ENCODE assay signal across 20 mouse cellular contexts in genomic region chr4:138966866-138967265, GRCm38 (mm10). TPM values are rescaled to one million over a fixed set of nuclear protein-coding genes. Genes with fewer than 3 reads are reported as not detected.
A peak's percentile ranks its signal among the peaks of the same experiment; 100 is the strongest.
DNase-seq lines count a peak whose midpoint lies in the region; ATAC-seq and TF ChIP-seq lines count a peak whose summit lies in the region.
"Had no signal": no experiment of that assay in that cellular context is flagged by ENCODE, and none has a peak within 500 bp of the region (broad histone marks: within the 10 kb centered on the region; RNA-seq: fewer than 3 reads in every experiment).

Rnf186 (plus strand) TSS chr4:138967112.

- intact Hi-C loops in gastrocnemius, postnatal 36 days (cut with DNase I) = no loop called here

- 79% methylated on average over 13 of the region's 13 CpGs for WGBS in kidney, postnatal 0 days
- WGBS in hindbrain, embryonic 11.5 days = 92% methylated on average over 13 of the region's 13 CpGs

- peak; percentile 59 to 60 for DNase-seq in urinary bladder, postnatal 36 days (ENCODE audit: low spot score in 2 of 2)
- DNase-seq in urinary bladder, postnatal 4 days (ENCODE audit: low spot score in 2 of 2) = no peak
- DNase-seq in kidney, postnatal 0 days (ENCODE audit: low spot score) = peak; percentile 54
- peak; percentile 35 for DNase-seq in lung, postnatal 14 days
- no peak for DNase-seq in adrenal gland, postnatal 10 days
- DNase-seq in hindbrain, embryonic 11.5 days (ENCODE audit: low spot score) = no peak
- no peak for DNase-seq in gastrocnemius, postnatal 36 days
- DNase-seq in heart, adult 18-20 months = no peak
- DNase-seq: adrenal gland, postnatal 25 days; cerebellum, adult 11 months; midbrain, embryonic 14.5 days had no signal

- peak within 1 kb of the TSS; percentile 18 for H3K4me3 ChIP-seq in kidney, postnatal 0 days (replicated peaks; ENCODE audit: low read depth, low read length)
- H3K4me3 ChIP-seq in hindbrain, embryonic 11.5 days (ENCODE audit: low read depth, low read length) = no peak within 1 kb of the TSS
- H3K4me3 ChIP-seq: erythroblast, embryonic 14.5 days; liver, embryonic 15.5 days; neural tube, embryonic 13.5 days had no signal

- peak within 1 kb of the TSS; percentile 43 for H3K4me2 ChIP-seq in kidney, postnatal 0 days (ENCODE audit: low read length)
- H3K4me2 ChIP-seq in hindbrain, embryonic 11.5 days (replicated peaks; ENCODE audit: low read depth, low read length) = no peak within 1 kb of the TSS
- H3K4me2 ChIP-seq: liver, embryonic 15.5 days; neural tube, embryonic 13.5 days had no signal

- TF ChIP-seq CTCF in kidney, postnatal 0 days (IDR thresholded peaks at IDR 0.05; ENCODE audit: low read depth) = no peak

- ATAC-seq in kidney, postnatal 0 days (replicated peaks; ENCODE audit: low FRiP score, low read depth) = peak; percentile 73
- no peak for ATAC-seq in hindbrain, embryonic 11.5 days (ENCODE audit: low FRiP score)

- H3K27ac ChIP-seq in kidney, postnatal 0 days = peak within 1 kb of the TSS; percentile 77
- H3K27ac ChIP-seq in hindbrain, embryonic 11.5 days (ENCODE audit: low read depth, low read length) = no peak within 1 kb of the TSS
- H3K27ac ChIP-seq: liver, embryonic 15.5 days; neural tube, embryonic 13.5 days had no signal

- no peaks in the 10 kb centered on the region for H3K9me3 ChIP-seq in kidney, postnatal 0 days (replicated peaks; ENCODE audit: low read length)
- no peaks in the 10 kb centered on the region for H3K9me3 ChIP-seq in hindbrain, embryonic 11.5 days (ENCODE audit: control insufficient read depth, low read length)
- H3K9me3 ChIP-seq: liver, embryonic 15.5 days; neural tube, embryonic 13.5 days had no signal

- H3K4me1 ChIP-seq in kidney, postnatal 0 days (replicated peaks; ENCODE audit: insufficient read depth, low read length) = peaks cover 6% of the 10 kb centered on the region; the same call in 1 of the 2 replicates
- H3K4me1 ChIP-seq in hindbrain, embryonic 11.5 days (replicated peaks; ENCODE audit: control insufficient read depth, insufficient read depth, low read length) = no peaks in the 10 kb centered on the region

- no peaks in the 10 kb centered on the region for H3K36me3 ChIP-seq in kidney, postnatal 0 days (ENCODE audit: insufficient read depth, low read length)
- H3K36me3 ChIP-seq in hindbrain, embryonic 11.5 days (ENCODE audit: control insufficient read depth, insufficient read depth, low read length) = no peaks in the 10 kb centered on the region
- H3K36me3 ChIP-seq: liver, embryonic 15.5 days; neural tube, embryonic 13.5 days had no signal

- no peaks in the 10 kb centered on the region for H3K27me3 ChIP-seq in kidney, postnatal 0 days (ENCODE audit: insufficient read depth, low read length)
- no peaks in the 10 kb centered on the region for H3K27me3 ChIP-seq in hindbrain, embryonic 11.5 days (ENCODE audit: control insufficient read depth, insufficient read depth, low read length)
- H3K27me3 ChIP-seq: liver, embryonic 15.5 days; neural tube, embryonic 13.5 days had no signal

- H3K9ac ChIP-seq in kidney, postnatal 0 days (ENCODE audit: low read depth, low read length) = peak within 1 kb of the TSS; percentile 42
- H3K9ac ChIP-seq in hindbrain, embryonic 11.5 days (ENCODE audit: low read depth, low read length) = no peak within 1 kb of the TSS
- H3K9ac ChIP-seq: liver, embryonic 15.5 days; neural tube, embryonic 13.5 days had no signal

RNA-seq across cellular contexts. Expression of gene Rnf186, which starts in this region (rescaled TPM):
- polyA plus RNA-seq in kidney, postnatal 0 days (2015; fragmentation: Nextera tagmentation; extraction: Ambion mirVana) = 15.9 and 17.7 TPM in 2 replicates
- total RNA-seq in adrenal gland, postnatal 10 days (2021) = not detected
- not detected in 2 replicates for polyA plus RNA-seq in hindbrain, embryonic 11.5 days (2014; fragmentation: Nextera tagmentation; extraction: Ambion mirVana)
- total RNA-seq in gastrocnemius, postnatal 36 days (2021) = not detected
- total RNA-seq in heart, adult 18-20 months (2021) = not detected
- total RNA-seq: adrenal gland, postnatal 25 days; heart, postnatal 25 days; layer of hippocampus, adult 18-20 months; left cerebral cortex, postnatal 14 days had no signal
- polyA plus RNA-seq: C2C12; cortical plate, adult 2 months; erythroblast, embryonic 14.5 days; frontal cortex, adult 2 months; midbrain, embryonic 14.5 days; neural tube, embryonic 13.5 days had no signal

Comparison
In these comparisons a context has a peak if more than half of its experiments do, and no peak if none do; other contexts are left out.
1. RNA of gene Rnf186 (polyA plus RNA-seq): 15.9 to 17.7 TPM in kidney, postnatal 0 days; not detected in hindbrain, embryonic 11.5 days; every median in the first group is over 10 times any median in the second.
2. DNase-seq: peak in urinary bladder, postnatal 36 days (2 of 2), kidney, postnatal 0 days (single experiment) and lung, postnatal 14 days (single experiment); none in urinary bladder, postnatal 4 days (0 of 2), adrenal gland, postnatal 10 days (single experiment), hindbrain, embryonic 11.5 days (single experiment), gastrocnemius, postnatal 36 days (0 of 2) and heart, adult 18-20 months (0 of 2).